Mouse (Mus musculus) brain, adult 2 months (tissue): Measurements from ENCODE around the gene Prrg2.

Source experiments
- DNase-seq: peaks from one replicate; pipeline ENCODE4 v3.0.0; 2011; ENCODE audit warnings: low read depth, low spot score

Gene Prrg2

DNA sequence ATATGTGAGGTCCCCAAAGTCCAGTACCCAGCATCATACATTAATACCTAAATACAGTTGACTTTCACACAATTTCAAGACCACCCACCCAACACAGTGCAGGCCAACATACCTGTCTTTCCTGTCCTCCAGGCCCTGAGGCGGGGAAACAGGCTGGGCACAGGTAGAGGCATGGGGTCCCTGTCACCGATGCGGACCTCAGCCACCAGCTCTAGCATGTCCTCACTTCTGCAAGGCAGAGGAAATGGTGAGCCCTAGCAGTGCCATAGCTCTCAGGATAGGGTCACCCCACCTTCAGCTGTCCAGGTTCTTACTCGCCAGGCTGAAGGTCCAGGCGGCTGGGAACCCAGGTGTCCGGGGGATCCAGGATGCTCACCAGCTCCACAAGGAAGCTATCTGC lies 50.5 kb downstream of the Prrg2 start:
- no peak for DNase-seq

GRCm38 (mm10) chr7:45008411-45008810 lies 54.1 kb downstream of the Prrg2 start:
- DNase-seq, result no peak

GRCm38 (mm10) chr7:45007846-45008245 lies 54.6 kb downstream of the Prrg2 start:
- no peak for DNase-seq

DNA sequence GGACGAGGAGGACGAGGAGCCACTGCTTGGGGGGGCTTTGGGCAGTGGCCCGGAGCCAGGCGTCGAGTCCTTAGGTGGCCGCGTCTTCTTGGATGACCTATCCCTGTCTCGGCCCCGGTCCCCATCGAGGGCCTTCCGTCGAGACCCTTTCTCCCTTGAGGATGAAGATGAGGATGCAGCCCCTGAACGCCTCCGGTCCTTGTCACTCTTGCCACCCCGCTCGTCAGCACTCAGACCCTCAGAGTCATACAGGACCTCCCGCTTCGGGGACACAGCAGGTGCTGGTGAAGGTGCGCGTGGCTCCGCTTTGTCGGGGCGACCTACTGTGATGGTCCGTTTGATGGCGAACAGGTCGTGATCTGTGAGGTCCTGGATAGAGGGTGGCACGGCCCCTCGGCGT lies 55.3 kb downstream of the Prrg2 start:
- DNase-seq, result no peak

- DNase-seq, result no peak
These were observed 56.0 kb downstream of the Prrg2 start for GRCm38 (mm10) chr7:45006503-45006902.

DNA sequence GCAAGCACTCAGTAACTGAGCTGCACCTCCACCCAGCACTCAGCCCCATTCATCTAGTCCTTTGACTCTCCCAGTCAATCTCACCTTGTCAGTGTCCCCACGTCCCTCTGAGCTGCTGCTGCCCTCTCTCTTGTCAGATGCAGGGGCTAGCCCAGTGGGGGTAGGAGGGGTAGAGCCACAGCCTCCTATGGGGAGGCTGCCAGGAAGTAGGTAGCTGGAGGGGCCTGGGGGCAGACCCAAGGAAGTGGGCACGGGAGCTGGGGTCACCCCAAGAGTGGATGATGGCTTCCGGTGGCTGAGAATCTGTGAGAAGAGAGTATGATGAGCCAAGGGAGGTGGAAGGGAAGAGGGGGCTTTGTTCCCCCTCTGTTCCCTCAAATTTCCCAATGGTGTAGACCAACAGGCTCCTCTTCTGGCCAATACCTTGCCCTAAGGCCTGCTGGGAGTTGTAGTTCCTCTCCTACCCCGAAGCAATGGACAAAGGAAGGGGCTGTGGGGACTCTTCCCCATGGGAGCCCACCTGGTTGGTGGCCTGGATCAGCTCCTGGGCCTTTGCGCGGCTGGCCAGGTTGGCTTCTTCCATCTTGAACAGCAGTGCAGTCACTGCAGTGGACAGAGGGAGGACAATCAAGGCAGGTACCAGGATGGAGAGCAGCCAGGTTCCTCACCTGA lies 57.0 kb downstream of the Prrg2 start:
- no peak for DNase-seq

DNA sequence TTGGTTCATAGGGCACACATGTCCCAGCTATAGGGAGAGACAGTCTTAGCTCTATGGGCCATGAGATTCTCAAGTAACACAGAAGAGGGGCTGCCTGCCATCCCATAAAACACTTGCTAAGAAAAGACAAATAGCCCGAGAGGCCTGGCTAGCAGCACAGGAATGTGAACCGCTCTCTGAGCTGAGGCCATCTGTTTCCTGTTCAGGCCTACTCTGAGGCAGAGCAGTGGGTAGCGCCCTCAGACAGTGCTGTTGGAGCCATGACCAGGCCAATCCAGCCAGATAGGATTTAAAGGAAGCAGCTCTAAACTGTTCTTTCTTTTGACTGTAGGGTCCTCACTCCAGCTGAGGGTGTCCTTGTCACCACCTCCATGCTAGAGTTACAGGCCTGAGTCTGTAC lies 57.9 kb downstream of the Prrg2 start:
- DNase-seq, result no peak
